Mouse (Mus musculus) forebrain, embryonic 11.5 days (tissue): Measurements from ENCODE around the gene Fry. TPM values are rescaled to one million over a fixed set of nuclear protein-coding genes. Genes with fewer than 3 reads are reported as not detected.

Experiments
- ATAC-seq: fragments of 200-750 bp; cut with Nextera tagmentation; replicated peaks from 2 replicates; pipeline ENCODE4 v1.8.0; 2017; ENCODE audit warnings: moderate TSS enrichment; ENCODE audit not compliant: low FRiP score
- DNase-seq: peaks from one replicate; pipeline ENCODE4 v3.0.0-alpha.2; 2017; ENCODE audit warnings: low spot score
- H3K27ac ChIP-seq: fragments of 300-500 bp; sonication (generic); 2 replicates; pipeline ENCODE4 v1.5.1; 2014; ENCODE audit warnings: low read depth, low read length
- H3K27me3 ChIP-seq: fragments of 300-500 bp; sonication (generic); 2 replicates; pipeline ENCODE4 v1.6.1; 2014; ENCODE audit warnings: mild to moderate bottlenecking, low read length, mixed read lengths; ENCODE audit not compliant: control insufficient read depth, insufficient read depth
- H3K36me3 ChIP-seq: fragments of 300-500 bp; sonication (generic); 2 replicates; pipeline ENCODE4 v1.6.1; 2014; ENCODE audit warnings: mild to moderate bottlenecking, low read length, moderate library complexity, mixed read lengths; ENCODE audit not compliant: control insufficient read depth, insufficient read depth
- H3K4me1 ChIP-seq: fragments of 300-500 bp; sonication (generic); replicated peaks from 2 replicates; pipeline ENCODE4 v1.6.1; 2014; ENCODE audit warnings: low read length, mixed read lengths; ENCODE audit not compliant: control insufficient read depth, insufficient read depth
- H3K4me2 ChIP-seq: fragments of 300-500 bp; sonication (generic); 2 replicates; pipeline ENCODE4 v1.6.1; 2014; ENCODE audit warnings: low read depth, mild to moderate bottlenecking, low read length, moderate library complexity, mixed read lengths; ENCODE audit not compliant: severe bottlenecking
- H3K4me3 ChIP-seq: fragments of 300-500 bp; sonication (generic); 2 replicates; pipeline ENCODE4 v1.5.1; 2014; ENCODE audit warnings: low read depth, low read length
- H3K9ac ChIP-seq: fragments of 300-500 bp; sonication (generic); 2 replicates; pipeline ENCODE4 v1.6.1; 2014; ENCODE audit warnings: low read length
- H3K9me3 ChIP-seq: fragments of 300-500 bp; sonication (generic); 2 replicates; pipeline ENCODE4 v1.6.1; 2016; ENCODE audit warnings: low read length, mixed read lengths; ENCODE audit not compliant: control insufficient read depth
- WGBS: fragments of 180-500 bp; shearing (Covaris S2); extraction: QIAGEN DNeasy Blood & Tissue Kit; methylation state at CpG from one replicate; pipeline ENCODE4 v1.1.7; 2014; 5-methylcytosine and 5-hydroxymethylcytosine counted together
- polyA plus RNA-seq: library from polyadenylated mRNA; unstranded; fragments of >200 nt; fragmentation: Nextera tagmentation; extraction: Ambion mirVana; gene quantifications from 2 replicates; pipeline ENCODE4 v1.2.1, GENCODE M21; 2014

Fry gene
- polyA plus RNA-seq, 1 experiment from 2014 or later, result 8.4 TPM

DNA sequence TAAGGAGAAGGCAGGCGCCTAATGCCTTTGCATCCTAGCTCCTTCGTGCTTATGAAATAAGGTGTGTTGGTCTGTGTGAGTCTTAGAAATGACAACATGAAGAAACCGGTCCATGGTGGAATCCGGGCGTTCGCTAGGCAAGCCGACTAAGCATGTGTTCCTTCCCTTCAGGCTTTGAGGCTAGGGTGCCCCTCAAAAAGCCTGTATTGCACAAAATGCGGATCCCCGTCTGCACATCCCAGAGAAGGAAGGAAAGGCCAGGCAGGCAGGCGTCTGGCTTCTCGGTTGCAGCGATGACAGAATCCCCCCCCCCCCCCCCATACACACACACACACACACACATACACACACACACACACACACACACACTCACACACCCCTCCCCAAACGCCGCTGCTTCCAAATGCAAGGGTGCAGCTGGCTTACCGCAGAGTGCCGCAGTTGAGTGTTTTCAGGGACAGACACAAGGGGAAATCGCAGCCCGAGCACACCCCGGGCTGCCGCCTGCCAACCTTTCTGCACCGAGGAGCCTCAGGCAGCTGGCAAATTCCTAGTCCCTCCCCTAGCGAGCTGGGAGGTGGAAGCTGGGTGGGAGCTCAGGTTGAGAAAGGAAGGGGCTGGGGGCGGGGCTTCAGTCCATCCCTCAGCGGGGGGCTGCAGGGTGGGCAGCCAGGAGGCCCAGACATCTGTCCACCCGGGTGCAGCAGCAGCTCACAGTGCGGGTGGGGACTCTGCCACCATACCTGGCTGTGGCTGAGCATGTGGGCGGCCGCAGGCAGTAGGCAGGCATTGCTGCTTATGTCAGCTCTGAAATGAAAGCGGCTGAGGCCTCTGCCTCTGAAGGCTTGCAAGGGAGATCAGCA, 141.0 kb downstream of the Fry start:
- DNase-seq, result peak; percentile 76
- peak overlapping the region; percentile 71 for H3K4me2 ChIP-seq
- H3K9me3 ChIP-seq, result no peaks in the 10 kb centered on the region
- ATAC-seq, result peak; percentile 81
- H3K36me3 ChIP-seq, result no peaks in the 10 kb centered on the region
- peak overlapping the region; percentile 31; the same call in 1 of the 2 replicates for H3K27ac ChIP-seq
- H3K9ac ChIP-seq, result peak overlapping the region; percentile 49
- H3K4me1 ChIP-seq, result peaks cover 12% of the 10 kb centered on the region; the same call in 1 of the 2 replicates
- peak overlapping the region; percentile 35 for H3K4me3 ChIP-seq
- WGBS, result under 1% methylated on average over 28 of the region's 29 CpGs
- no peaks in the 10 kb centered on the region for H3K27me3 ChIP-seq

DNA sequence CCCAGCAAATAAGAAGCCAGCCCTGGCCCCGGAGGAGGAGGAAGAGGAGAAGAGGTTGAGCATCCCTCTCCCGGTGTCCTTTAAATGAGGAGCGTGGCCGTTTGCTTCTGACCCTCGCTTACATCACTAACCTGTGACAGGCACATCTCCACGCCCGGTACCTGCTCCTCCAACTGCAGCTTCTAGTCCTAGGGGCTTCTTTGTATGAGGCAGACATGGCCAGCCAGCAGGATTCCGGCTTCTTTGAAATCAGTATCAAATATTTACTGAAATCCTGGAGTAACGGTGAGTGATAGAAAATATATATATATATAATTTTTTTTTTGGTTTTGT, 141.6 kb downstream of the Fry start:
- H3K4me1 ChIP-seq, result peaks cover 12% of the 10 kb centered on the region; the same call in 1 of the 2 replicates
- 27% methylated on average over 9 of the region's 9 CpGs for WGBS
- H3K27me3 ChIP-seq, result no peaks in the 10 kb centered on the region
- peak overlapping the region; percentile 71 for H3K4me2 ChIP-seq
- ATAC-seq, result no peak
- H3K9me3 ChIP-seq, result no peaks in the 10 kb centered on the region
- H3K4me3 ChIP-seq, result peak overlapping the region; percentile 35
- H3K9ac ChIP-seq, result peak overlapping the region; percentile 49; the same call in 1 of the 2 replicates
- no peak for DNase-seq
- H3K36me3 ChIP-seq, result no peaks in the 10 kb centered on the region
- H3K27ac ChIP-seq, result no peak overlapping the region

DNA sequence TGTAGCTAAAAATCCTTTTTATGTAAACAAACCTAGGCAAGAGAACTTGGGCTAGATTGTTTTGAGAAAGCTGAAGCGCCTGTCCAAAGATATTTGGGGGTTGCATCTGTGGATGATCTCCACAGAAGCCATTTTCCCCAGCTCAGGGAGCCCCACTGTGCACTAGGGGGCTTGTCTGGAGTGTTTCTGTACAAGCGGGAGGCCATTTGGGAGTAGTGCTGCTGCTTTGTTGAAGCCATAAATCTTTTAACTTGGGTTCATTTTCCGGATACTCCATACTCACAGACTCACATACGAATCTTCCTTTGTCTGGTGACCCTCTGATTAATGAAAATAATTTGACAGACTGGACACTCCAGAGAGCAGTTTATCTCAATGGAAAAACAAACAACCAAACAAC, 142.9 kb downstream of the Fry start:
- ATAC-seq (no peak), DNase-seq (no peak)
- WGBS, result 82% methylated on average over 4 of the region's 4 CpGs
- Histone ChIP-seq H3K9ac (no peak overlapping the region), H3K27me3 (no peaks in the 10 kb centered on the region), H3K4me2 (no peak overlapping the region), H3K36me3 (no peaks in the 10 kb centered on the region), H3K27ac (no peak overlapping the region), H3K4me1 (peaks cover 12% of the 10 kb centered on the region; the same call in 1 of the 2 replicates), H3K9me3 (no peaks in the 10 kb centered on the region), H3K4me3 (no peak overlapping the region)

DNA sequence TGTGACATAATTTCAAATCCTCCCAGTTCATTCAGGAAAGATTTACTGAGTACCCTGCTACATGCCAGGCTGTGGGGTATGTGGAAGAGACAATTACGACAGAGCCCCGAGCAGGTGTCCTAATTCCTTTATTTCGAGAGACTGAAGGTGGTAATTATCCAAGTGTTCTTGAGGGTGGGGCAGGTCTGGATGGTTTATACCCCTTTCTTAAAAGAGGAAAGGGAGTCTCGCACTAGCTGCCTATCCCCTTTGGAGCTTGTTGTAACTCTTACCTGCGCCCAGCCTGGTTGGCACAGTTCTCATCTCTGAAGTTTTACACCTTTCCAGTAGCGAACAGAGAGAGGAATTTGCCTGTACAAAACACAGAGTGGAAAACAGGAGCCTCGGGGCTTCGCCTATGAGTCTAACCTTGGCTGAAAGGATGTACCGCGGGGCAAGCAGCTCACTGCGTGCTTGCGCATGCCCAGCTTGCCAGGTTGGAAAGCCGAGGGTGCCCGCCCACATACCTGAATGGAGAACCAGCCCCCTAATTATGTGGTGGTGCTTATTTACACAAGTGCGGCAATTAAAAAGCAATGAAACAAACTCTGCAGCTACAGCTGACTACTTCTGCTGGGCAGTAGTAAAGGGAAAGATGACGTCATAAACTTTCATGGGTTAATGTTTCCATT, 143.7 kb downstream of the Fry start:
- no peak for DNase-seq
- no peak for ATAC-seq
- Histone ChIP-seq H3K27ac (no peak overlapping the region), H3K36me3 (no peaks in the 10 kb centered on the region), H3K4me2 (no peak overlapping the region), H3K4me1 (peaks cover 12% of the 10 kb centered on the region; the same call in 1 of the 2 replicates), H3K9ac (no peak overlapping the region), H3K9me3 (no peaks in the 10 kb centered on the region), H3K4me3 (no peak overlapping the region), H3K27me3 (no peaks in the 10 kb centered on the region)
- 82% methylated on average over 16 of the region's 16 CpGs for WGBS

DNA sequence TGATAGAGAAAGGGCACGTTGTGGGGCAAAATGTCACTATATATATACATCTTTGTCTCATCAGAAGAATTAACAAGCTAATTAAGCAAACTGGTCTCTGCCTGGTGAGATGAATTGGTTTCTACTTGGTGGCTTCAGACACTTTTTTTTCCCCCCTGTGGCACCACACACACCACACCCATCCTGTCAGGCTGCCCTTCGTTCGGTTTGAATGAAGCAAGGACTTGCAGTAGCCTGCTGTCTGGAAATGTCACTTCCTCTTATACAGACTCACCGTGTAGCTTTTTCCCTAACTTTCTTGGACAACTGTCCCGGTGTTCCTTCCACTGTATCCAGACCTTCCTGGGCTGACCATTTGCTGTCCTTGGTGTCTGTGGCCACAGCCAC, 144.3 kb downstream of the Fry start:
- no peak overlapping the region for H3K4me3 ChIP-seq
- H3K36me3 ChIP-seq, result no peaks in the 10 kb centered on the region
- H3K4me1 ChIP-seq, result peaks cover 12% of the 10 kb centered on the region; the same call in 1 of the 2 replicates
- ATAC-seq (no peak), DNase-seq (no peak)
- H3K27me3 ChIP-seq, result no peaks in the 10 kb centered on the region
- H3K27ac ChIP-seq, result no peak overlapping the region
- H3K4me2 ChIP-seq, result no peak overlapping the region
- H3K9ac ChIP-seq, result no peak overlapping the region
- WGBS, result 80% methylated on average over 5 of the region's 5 CpGs
- H3K9me3 ChIP-seq, result no peaks in the 10 kb centered on the region

DNA sequence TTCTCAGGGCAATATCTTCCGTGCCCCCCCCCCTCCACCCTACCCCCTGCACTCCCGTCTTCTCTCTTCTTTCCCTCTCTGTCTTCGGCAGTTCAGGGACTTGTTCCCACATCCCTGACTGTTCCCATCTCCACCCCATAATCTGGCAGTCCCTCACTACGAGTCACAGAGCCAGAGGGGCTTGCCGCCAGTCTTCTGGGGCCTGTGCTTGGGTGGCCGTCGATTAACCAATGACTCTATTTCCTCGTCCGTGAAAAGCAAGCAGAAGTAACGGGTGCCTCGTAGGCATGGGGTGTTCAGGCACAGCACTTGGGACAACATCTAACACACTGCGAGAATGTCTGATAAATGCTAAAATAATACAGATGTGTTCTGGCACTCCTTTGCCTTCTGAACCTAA, 144.7 kb downstream of the Fry start:
- 82% methylated on average over 12 of the region's 12 CpGs for WGBS
- no peak overlapping the region for H3K4me2 ChIP-seq
- H3K4me3 ChIP-seq, result no peak overlapping the region
- no peaks in the 10 kb centered on the region for H3K9me3 ChIP-seq
- no peak overlapping the region for H3K9ac ChIP-seq
- no peak overlapping the region for H3K27ac ChIP-seq
- no peaks in the 10 kb centered on the region for H3K36me3 ChIP-seq
- DNase-seq (no peak), ATAC-seq (no peak)
- peaks cover 12% of the 10 kb centered on the region; the same call in 1 of the 2 replicates for H3K4me1 ChIP-seq
- no peaks in the 10 kb centered on the region for H3K27me3 ChIP-seq

DNA sequence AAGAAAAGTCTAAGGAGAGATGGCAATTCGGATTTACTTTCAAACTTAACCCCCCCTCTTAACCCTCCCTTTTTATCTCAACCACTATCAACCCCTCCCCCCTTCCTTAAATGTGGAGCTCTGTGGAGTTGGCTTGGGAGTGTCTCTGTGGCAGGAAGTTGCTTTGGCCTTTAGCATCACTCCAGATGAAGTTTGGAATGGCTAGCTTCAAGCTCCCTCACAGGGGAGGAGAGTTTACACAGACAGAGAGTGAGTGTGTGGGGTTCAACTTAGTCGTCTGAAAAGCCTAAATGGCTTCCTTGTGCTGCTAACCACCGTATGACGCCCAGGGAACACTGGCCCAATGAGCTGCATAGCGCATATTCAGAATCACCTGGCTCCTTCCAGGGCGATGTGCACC, 145.2 kb downstream of the Fry start:
- no peak overlapping the region for H3K27ac ChIP-seq
- DNase-seq (no peak), ATAC-seq (no peak)
- H3K36me3 ChIP-seq, result no peaks in the 10 kb centered on the region
- peaks cover 10% of the 10 kb centered on the region; the same call in 1 of the 2 replicates for H3K4me1 ChIP-seq
- H3K4me3 ChIP-seq, result no peak overlapping the region
- H3K27me3 ChIP-seq, result no peaks in the 10 kb centered on the region
- 85% methylated on average over 6 of the region's 6 CpGs for WGBS
- H3K9ac ChIP-seq, result no peak overlapping the region
- H3K9me3 ChIP-seq, result no peaks in the 10 kb centered on the region
- H3K4me2 ChIP-seq, result no peak overlapping the region

DNA sequence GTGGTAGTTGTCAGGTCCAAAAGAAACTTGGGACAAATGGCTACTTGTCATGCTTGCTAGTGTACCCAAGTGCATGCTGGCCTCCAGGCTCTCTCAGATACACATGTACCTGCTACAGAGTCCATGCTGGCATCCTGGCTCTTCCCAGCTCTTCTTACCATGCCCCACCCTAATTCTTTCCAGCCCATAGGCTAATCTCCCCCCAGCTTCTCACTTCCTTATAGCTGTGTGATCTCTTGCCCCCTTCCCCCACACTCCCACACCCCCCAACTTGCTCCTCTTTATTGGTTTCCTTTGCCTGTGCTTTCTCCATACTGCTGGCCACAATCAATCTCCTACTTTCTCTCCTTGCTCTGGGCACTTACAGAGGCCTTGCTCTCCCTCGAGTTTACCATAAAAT, 146.6 kb downstream of the Fry start:
- no peak overlapping the region for H3K9ac ChIP-seq
- H3K4me3 ChIP-seq, result no peak overlapping the region
- ATAC-seq, result no peak
- no peak for DNase-seq
- no peak overlapping the region for H3K4me2 ChIP-seq
- H3K27me3 ChIP-seq, result no peaks in the 10 kb centered on the region
- H3K9me3 ChIP-seq, result no peaks in the 10 kb centered on the region
- H3K36me3 ChIP-seq, result no peaks in the 10 kb centered on the region
- no peaks in the 10 kb centered on the region for H3K4me1 ChIP-seq
- 65% methylated on average over 1 of the region's 1 CpGs for WGBS
- H3K27ac ChIP-seq, result no peak overlapping the region
